Mouse (Mus musculus) B cell, adult 62 days (primary cell): ENCODE results near the gene Mrgprb8. TPM values are rescaled to one million over a fixed set of nuclear protein-coding genes. Genes with fewer than 3 reads are reported as not detected.

Experiments
- total RNA-seq: library from RNA; stranded (reverse); gene quantifications from 4 replicates; pipeline ENCODE4 v1.2.4, GENCODE M21; 2023

Mrgprb8 gene
- total RNA-seq, result not detected in 4 replicates

GRCm38 (mm10) chr7:48388226-48388625, at the start of gene Mrgprb8:
Gene Mrgprb8, plus strand, starts transcription at chr7:48388526.

Other genes with a start within 250 kb of the Mrgprb8 start
- gene Mrgprb5, start 219.5 kb upstream of the Mrgprb8 start, total RNA-seq, result not detected in 4 replicates
- not detected in 4 replicates for gene Mrgprb4, start 189.2 kb upstream of the Mrgprb8 start, total RNA-seq
- gene Mrgprb1, start 67.8 kb downstream of the Mrgprb8 start, total RNA-seq, result not detected in 4 replicates
- gene Mrgprx2, start 110.8 kb downstream of the Mrgprb8 start, total RNA-seq, result not detected in 4 replicates
- not detected in 4 replicates for gene Mrgprb2, start 169.6 kb downstream of the Mrgprb8 start, total RNA-seq